21 mouse cellular contexts compared by ENCODE assay signal in genomic region chr5:132654382-132654781, GRCm38 (mm10).
DNase-seq lines count a peak whose midpoint lies in the region; ATAC-seq and TF ChIP-seq lines count a peak whose summit lies in the region.
"Had no signal": no experiment of that assay in that cellular context is flagged by ENCODE, and none has a peak within 500 bp of the region (broad histone marks: within the 10 kb centered on the region; RNA-seq: fewer than 3 reads in every experiment).

No protein-coding gene starts in this region.

- intact Hi-C loops in gastrocnemius, adult 2 months (cut with DNase I): loop anchor here (10.0 kb wide), 1 partner anchor 100 kb away; no protein-coding TSS in a partner anchor
- intact Hi-C loops in gastrocnemius, postnatal 36 days (cut with DNase I): no loop called here

- WGBS in limb, embryonic 13.5 days: 79% methylated on average over 7 of the region's 7 CpGs
- WGBS in limb, embryonic 10.5 days: 94% methylated on average over 7 of the region's 7 CpGs
- 81% methylated on average over 7 of the region's 7 CpGs for WGBS in limb, embryonic 14.5 days
- WGBS in liver, postnatal 0 days (ENCODE audit: insufficient replicate concordance): 83% methylated on average over 7 of the region's 7 CpGs

- no peak overlapping the region for H3K4me2 ChIP-seq in limb, embryonic 13.5 days (replicated peaks)
- H3K4me2 ChIP-seq in limb, embryonic 14.5 days (replicated peaks; ENCODE audit: low read depth, low read length, severe bottlenecking): no peak overlapping the region
- H3K4me2 ChIP-seq in liver, postnatal 0 days (ENCODE audit: low read depth, low read length): no peak overlapping the region
- H3K4me2 ChIP-seq: forebrain, embryonic 12.5 days; forebrain, embryonic 15.5 days; heart, embryonic 12.5 days; heart, embryonic 15.5 days; hindbrain, embryonic 13.5 days; intestine, embryonic 15.5 days had no signal

- peaks cover 7% of the 10 kb centered on the region; the same call in 1 of the 2 replicates for H3K9me3 ChIP-seq in limb, embryonic 13.5 days
- no peaks in the 10 kb centered on the region for H3K9me3 ChIP-seq in limb, embryonic 10.5 days (replicated peaks)
- peaks cover 8% of the 10 kb centered on the region; the same call in 1 of the 2 replicates for H3K9me3 ChIP-seq in limb, embryonic 14.5 days (ENCODE audit: control insufficient read depth, low read length)
- peaks cover 4% of the 10 kb centered on the region; the same call in 1 of the 2 replicates for H3K9me3 ChIP-seq in liver, postnatal 0 days (ENCODE audit: low read length)
- H3K9me3 ChIP-seq: forebrain, embryonic 12.5 days; forebrain, embryonic 15.5 days; intestine, embryonic 15.5 days had no signal

- no peaks in the 10 kb centered on the region for H3K36me3 ChIP-seq in limb, embryonic 13.5 days
- H3K36me3 ChIP-seq in limb, embryonic 10.5 days: no peaks in the 10 kb centered on the region
- H3K36me3 ChIP-seq in limb, embryonic 14.5 days (ENCODE audit: control insufficient read depth, insufficient read depth, low read length): no peaks in the 10 kb centered on the region
- no peaks in the 10 kb centered on the region for H3K36me3 ChIP-seq in liver, postnatal 0 days (replicated peaks; ENCODE audit: insufficient read depth, low read length)
- H3K36me3 ChIP-seq: forebrain, embryonic 12.5 days; forebrain, embryonic 15.5 days; G1E; heart, embryonic 12.5 days; heart, embryonic 15.5 days; hindbrain, embryonic 13.5 days; intestine, embryonic 15.5 days had no signal

- no peak for TF ChIP-seq EP300 in liver, postnatal 0 days (IDR thresholded peaks at IDR 0.05; ENCODE audit: low read depth)

- TF ChIP-seq POLR2A in limb, embryonic 14.5 days (IDR thresholded peaks at IDR 0.05; ENCODE audit: borderline replicate concordance, extremely low read depth, insufficient read depth, insufficient read length): no peak

- TF ChIP-seq CTCF in gastrocnemius, adult 2 months (IDR thresholded peaks at IDR 0.05): no peak
- no peak for TF ChIP-seq CTCF in liver, postnatal 0 days (IDR thresholded peaks at IDR 0.05; ENCODE audit: low read depth)

- H3K4me3 ChIP-seq in gastrocnemius, adult 2 months: no peak overlapping the region
- no peak overlapping the region for H3K4me3 ChIP-seq in limb, embryonic 13.5 days
- no peak overlapping the region for H3K4me3 ChIP-seq in limb, embryonic 10.5 days
- H3K4me3 ChIP-seq in limb, embryonic 14.5 days (replicated peaks; ENCODE audit: low read length): no peak overlapping the region
- no peak overlapping the region for H3K4me3 ChIP-seq in liver, postnatal 0 days (ENCODE audit: low read depth, low read length)
- H3K4me3 ChIP-seq: erythroblast, embryonic 14.5 days; forebrain, embryonic 12.5 days; forebrain, embryonic 15.5 days; heart, embryonic 12.5 days; heart, embryonic 15.5 days; hindbrain, embryonic 13.5 days; intestine, embryonic 15.5 days had no signal

- H3K27me3 ChIP-seq in limb, embryonic 13.5 days: 0 out of 2 replicates have a peak, but pooled peaks cover 6% of the 10 kb centered on the region
- H3K27me3 ChIP-seq in limb, embryonic 10.5 days (ENCODE audit: low read depth, poor library complexity, severe bottlenecking): no peaks in the 10 kb centered on the region
- H3K27me3 ChIP-seq in limb, embryonic 14.5 days (ENCODE audit: control insufficient read depth, insufficient read depth, low read length): no peaks in the 10 kb centered on the region
- no peaks in the 10 kb centered on the region for H3K27me3 ChIP-seq in liver, postnatal 0 days (ENCODE audit: insufficient read depth, low read length)
- H3K27me3 ChIP-seq: CH12.LX; forebrain, embryonic 12.5 days; forebrain, embryonic 15.5 days; hindbrain, embryonic 13.5 days; intestine, embryonic 15.5 days; Patski had no signal

- H3K9ac ChIP-seq in limb, embryonic 13.5 days: no peak overlapping the region
- H3K9ac ChIP-seq in limb, embryonic 14.5 days (ENCODE audit: low read depth, low read length, severe bottlenecking): no peak overlapping the region
- no peak overlapping the region for H3K9ac ChIP-seq in liver, postnatal 0 days (replicated peaks)
- H3K9ac ChIP-seq: forebrain, embryonic 12.5 days; forebrain, embryonic 15.5 days; heart, embryonic 12.5 days; heart, embryonic 15.5 days; hindbrain, embryonic 13.5 days; intestine, embryonic 15.5 days had no signal

- 0 out of 2 replicates have a peak, but pooled peaks have one; percentile 28 for ATAC-seq in limb, embryonic 13.5 days (ENCODE audit: low FRiP score, low read depth)
- 0 out of 2 replicates have a peak, but pooled peaks have one; percentile 62 for ATAC-seq in limb, embryonic 14.5 days (ENCODE audit: low FRiP score, low read depth)
- no peak for ATAC-seq in liver, postnatal 0 days
- ATAC-seq: forebrain, embryonic 15.5 days; hindbrain, embryonic 16.5 days; Patski had no signal

- peak overlapping the region; percentile 70 for H3K27ac ChIP-seq in gastrocnemius, adult 2 months
- H3K27ac ChIP-seq in limb, embryonic 13.5 days: no peak overlapping the region
- H3K27ac ChIP-seq in limb, embryonic 10.5 days: no peak overlapping the region
- no peak overlapping the region for H3K27ac ChIP-seq in limb, embryonic 14.5 days (replicated peaks; ENCODE audit: low read depth, low read length)
- H3K27ac ChIP-seq in liver, postnatal 0 days (ENCODE audit: low read depth): no peak overlapping the region
- H3K27ac ChIP-seq: forebrain, embryonic 12.5 days; forebrain, embryonic 15.5 days; heart, embryonic 15.5 days; hindbrain, embryonic 13.5 days; intestine, embryonic 15.5 days had no signal

- DNase-seq in gastrocnemius, adult 2 months: no peak
- DNase-seq in gastrocnemius, postnatal 36 days: no peak
- no peak for DNase-seq in limb, embryonic 10.5 days (ENCODE audit: low spot score)
- no peak for DNase-seq in limb, embryonic 14.5 days (ENCODE audit: low spot score)
- no peak for DNase-seq in liver, postnatal 0 days
- no peak for DNase-seq in ovary, postnatal 14 days (ENCODE audit: low spot score)
- DNase-seq: B cell, adult 2 months; cerebellum, adult 9-10 months; gastrocnemius, postnatal 10 days had no signal

- H3K4me1 ChIP-seq in limb, embryonic 13.5 days: 0 out of 2 replicates have a peak, but pooled peaks cover 8% of the 10 kb centered on the region
- H3K4me1 ChIP-seq in limb, embryonic 10.5 days: peaks cover 6% of the 10 kb centered on the region
- H3K4me1 ChIP-seq in limb, embryonic 14.5 days (ENCODE audit: control insufficient read depth, insufficient read depth, low read length): 0 out of 2 replicates have a peak, but pooled peaks cover 4% of the 10 kb centered on the region
- 0 out of 2 replicates have a peak, but pooled peaks cover 4% of the 10 kb centered on the region for H3K4me1 ChIP-seq in liver, postnatal 0 days (ENCODE audit: insufficient read depth)
- H3K4me1 ChIP-seq: intestine, embryonic 15.5 days had no signal
